Mouse (Mus musculus) heart, postnatal 14 days (tissue): ENCODE results near the gene Clic3. TPM values are rescaled to one million over a fixed set of nuclear protein-coding genes. Genes with fewer than 3 reads are reported as not detected.

Source experiments
- DNase-seq, 2 experiments: peaks; one replicate each; pipeline ENCODE4 v3.0.0; 2021 to 2022
- intact Hi-C: fragments of 180-260 bp; cut with DNase I; formaldehyde crosslinking; loops from one replicate; pipeline ENCODE4 v1.15.1; 2025
- microRNA-seq, 2 experiments: library from miRNA; unstranded; fragments of <30 nt; microRNA quantifications; one replicate each; pipeline ENCODE4 v1.2.0; 2021 to 2022
- total RNA-seq, 2 experiments: library from RNA; stranded (reverse); gene quantifications; 2 replicates each; pipeline ENCODE4 v1.2.3; 2021

Clic3 gene
- total RNA-seq, 2 experiments from 2014 or later, result 3.0 to 3.9 TPM

DNA sequence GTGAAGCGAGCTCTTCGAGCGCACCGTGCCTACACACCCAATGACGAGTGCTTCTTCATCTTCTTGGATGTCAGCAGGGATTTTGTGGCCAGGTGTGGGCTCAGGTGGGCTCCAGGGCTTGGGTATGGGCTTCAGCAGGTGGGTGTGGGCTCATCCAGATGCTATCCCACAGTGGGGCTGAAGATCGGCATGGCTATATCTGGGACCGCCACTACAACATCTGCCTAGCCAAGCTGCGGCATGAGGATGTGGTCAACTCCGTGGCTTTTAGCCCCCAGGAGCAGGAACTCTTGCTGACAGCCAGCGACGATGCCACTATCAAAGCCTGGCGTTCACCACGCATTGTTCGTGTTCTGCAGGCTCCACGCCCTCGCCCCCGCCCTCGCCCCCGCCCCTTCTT lies 47.9 kb downstream of the Clic3 start:
- intact Hi-C loops, result no loop called here
- DNase-seq, result no peak

DNA sequence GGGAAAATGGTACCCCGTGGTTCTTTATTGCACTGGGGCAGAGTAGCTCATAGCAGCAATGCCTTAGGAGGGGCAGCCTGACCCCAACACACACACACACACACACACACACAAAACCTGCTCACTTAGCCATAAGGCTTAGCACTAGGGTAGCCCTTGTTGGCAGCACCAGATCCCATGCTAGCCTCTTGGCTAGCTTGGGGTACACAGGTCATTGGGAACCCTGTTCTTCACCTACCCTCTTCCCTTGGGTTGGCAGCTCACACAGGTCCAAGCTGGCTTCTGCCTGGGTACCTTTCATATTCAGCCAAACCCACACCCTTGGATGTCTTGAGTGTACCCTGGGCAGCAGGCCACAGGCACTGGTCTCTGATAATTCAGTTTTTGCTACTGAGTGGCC lies 48.4 kb downstream of the Clic3 start:
- no peak for DNase-seq
- intact Hi-C loops, result no loop called here

GRCm38 (mm10) chr2:25505860-25506259 lies 49.2 kb downstream of the Clic3 start:
- no peak for DNase-seq
- intact Hi-C loops, result no loop called here

GRCm38 (mm10) chr2:25506964-25507363 lies 50.3 kb downstream of the Clic3 start:
- DNase-seq, result no peak
- intact Hi-C loops, result no loop called here

Small RNA genes within 50 kb of the gene (microRNA-seq; reads per million reads assigned to microRNA genes)
- gene Mir3087, result 0.27 to 7.2 reads per million in 2 experiments

Other genes starting within 250 kb of the Clic3 start
- 10 to 100 TPM; 35.7 to 36.2 TPM for gene Nelfb, start 245.3 kb upstream of the Clic3 start, total RNA-seq
- gene Stpg3, start 242.2 kb upstream of the Clic3 start, total RNA-seq, result not detected
- not detected for gene Fam166a, start 238.1 kb upstream of the Clic3 start, total RNA-seq
- 100 to 1,000 TPM; 205 to 231 TPM for gene Tubb4b, start 232.1 kb upstream of the Clic3 start, total RNA-seq
- gene Slc34a3, start 222.5 kb upstream of the Clic3 start, total RNA-seq, result not detected
- gene Rnf224, start 220.1 kb upstream of the Clic3 start, total RNA-seq, result not detected
- under 1 TPM; 0.41 to 0.63 TPM for gene Rnf208, start 214.6 kb upstream of the Clic3 start, total RNA-seq
- not detected for gene Cysrt1, start 214.4 kb upstream of the Clic3 start, total RNA-seq
- 1 to 10 TPM; 1.9 to 2.4 TPM for gene AL732309.1, start 210.0 kb upstream of the Clic3 start, total RNA-seq
- gene Tmem203, start 201.4 kb upstream of the Clic3 start, total RNA-seq, result 10 to 100 TPM; 12.7 to 13.4 TPM
- 1 to 10 TPM; 5.7 to 7.6 TPM for gene Tprn, start 194.2 kb upstream of the Clic3 start, total RNA-seq
- 10 to 100 TPM; 38.3 to 46.9 TPM for gene Ssna1, start 184.4 kb upstream of the Clic3 start, total RNA-seq
- gene Anapc2, start 184.4 kb upstream of the Clic3 start, total RNA-seq, result 10 to 100 TPM; 44.0 to 44.1 TPM
- gene Tmem210, start 168.7 kb upstream of the Clic3 start, total RNA-seq, result not detected
- under 1 TPM in 1 of 2 experiments, not detected in 1; 0.55 TPM for gene Lrrc26, start 166.9 kb upstream of the Clic3 start, total RNA-seq
- gene Grin1, start 137.7 kb upstream of the Clic3 start, total RNA-seq, result not detected
- 10 to 100 TPM; 22.1 to 22.2 TPM for gene Man1b1, start 124.5 kb upstream of the Clic3 start, total RNA-seq
- gene Dpp7, start 100.5 kb upstream of the Clic3 start, total RNA-seq, result 1 to 10 TPM; 2.7 to 3.9 TPM
- gene Uap1l1, start 91.2 kb upstream of the Clic3 start, total RNA-seq, result 1 to 10 TPM; 4.5 to 6.0 TPM
- 1 to 10 TPM in 1 of 2 experiments, under 1 TPM in 1; 0.88 to 1.5 TPM for gene Sapcd2, start 84.5 kb upstream of the Clic3 start, total RNA-seq
- gene Entpd2, start 61.0 kb upstream of the Clic3 start, total RNA-seq, result 10 to 100 TPM; 16.1 to 17.0 TPM
- gene Npdc1, start 57.5 kb upstream of the Clic3 start, total RNA-seq, result 10 to 100 TPM; 33.8 to 37.1 TPM
- not detected for gene Fut7, start 33.6 kb upstream of the Clic3 start, total RNA-seq
- 10 to 100 TPM; 22.0 to 24.4 TPM for gene Abca2, start 28.1 kb upstream of the Clic3 start, total RNA-seq
- gene Paxx, start 4.3 kb downstream of the Clic3 start, total RNA-seq, result 10 to 100 TPM; 22.9 to 23.4 TPM
- 10 to 100 TPM; 30.9 to 38.6 TPM for gene Ptgds, start 13.2 kb downstream of the Clic3 start, total RNA-seq
- not detected for gene Lcn12, start 37.1 kb downstream of the Clic3 start, total RNA-seq
- 10 to 100 TPM; 92.0 to 96.2 TPM for gene Fbxw5, start 43.9 kb downstream of the Clic3 start, total RNA-seq
- under 1 TPM; 0.51 to 0.98 TPM for gene C8g, start 44.9 kb downstream of the Clic3 start, total RNA-seq
- 10 to 100 TPM; 16.6 to 16.7 TPM for gene Traf2, start 90.1 kb downstream of the Clic3 start, total RNA-seq
- 100 to 1,000 TPM; 175 to 185 TPM for gene Edf1, start 101.0 kb downstream of the Clic3 start, total RNA-seq
- 1 to 10 TPM; 3.0 to 5.2 TPM for gene Mamdc4, start 118.0 kb downstream of the Clic3 start, total RNA-seq
- 10 to 100 TPM; 75.4 to 76.0 TPM for gene Phpt1, start 118.4 kb downstream of the Clic3 start, total RNA-seq
- gene Ajm1, start 124.9 kb downstream of the Clic3 start, total RNA-seq, result under 1 TPM in 1 of 2 experiments, not detected in 1; 0.10 TPM
- 10 to 100 TPM; 48.1 to 49.7 TPM for gene Rabl6, start 151.7 kb downstream of the Clic3 start, total RNA-seq
- not detected for gene Ccdc183, start 160.8 kb downstream of the Clic3 start, total RNA-seq
- 10 to 100 TPM; 16.6 to 22.5 TPM for gene Tmem141, start 165.2 kb downstream of the Clic3 start, total RNA-seq
- 1 to 10 TPM; 6.3 TPM for gene Fcna, start 171.2 kb downstream of the Clic3 start, total RNA-seq
- 1 to 10 TPM; 1.1 TPM for gene Lcn8, start 196.3 kb downstream of the Clic3 start, total RNA-seq
- gene Lcn5, start 201.1 kb downstream of the Clic3 start, total RNA-seq, result not detected
- gene Lcn6, start 219.9 kb downstream of the Clic3 start, total RNA-seq, result not detected
- not detected for gene Lcn10, start 225.9 kb downstream of the Clic3 start, total RNA-seq
- not detected for gene Obp2a, start 243.2 kb downstream of the Clic3 start, total RNA-seq
- 10 to 100 TPM; 12.0 to 12.6 TPM for gene Bmyc, start 249.9 kb downstream of the Clic3 start, total RNA-seq